Mouse (Mus musculus) heart, adult 2 months (tissue): ENCODE measurements at regions not wholly inside any gene's neighbourhood (a gene's known extent, or its start where the extent isn't known, plus 50 kb on each side); places are given as distances from the start of the nearest gene placed in this dataset.

Experiments
- CTCF ChIP-seq: fragments of 200-600 bp; IDR thresholded peaks from 2 replicates; pipeline ENCODE4 v1.8.1; 2022; ENCODE audit warnings: antibody characterized with exemption, mild to moderate bottlenecking, moderate library complexity
- EP300 ChIP-seq: fragments of 200-500 bp; IDR thresholded peaks from 2 replicates; pipeline ENCODE4 v1.6.1; 2011; ENCODE audit warnings: low read depth, low read length, control low read depth; ENCODE audit not compliant: insufficient read depth
- POLR2A ChIP-seq: fragments of 200-500 bp; IDR thresholded peaks from 2 replicates; pipeline ENCODE4 v1.6.1; 2011; ENCODE audit warnings: mild to moderate bottlenecking, low read depth, low read length, control low read depth; ENCODE audit not compliant: insufficient read depth

GRCm38 (mm10) chr3:134366761-134367160 is 130.5 kb downstream of the Cxxc4 start:
- TF ChIP-seq CTCF (no peak), EP300 (no peak), POLR2A (no peak)
